Mouse (Mus musculus): Measurements from ENCODE around the gene Skap2.
A peak's percentile ranks its signal among the peaks of the same experiment; 100 is the strongest.

Gene Skap2

DNA sequence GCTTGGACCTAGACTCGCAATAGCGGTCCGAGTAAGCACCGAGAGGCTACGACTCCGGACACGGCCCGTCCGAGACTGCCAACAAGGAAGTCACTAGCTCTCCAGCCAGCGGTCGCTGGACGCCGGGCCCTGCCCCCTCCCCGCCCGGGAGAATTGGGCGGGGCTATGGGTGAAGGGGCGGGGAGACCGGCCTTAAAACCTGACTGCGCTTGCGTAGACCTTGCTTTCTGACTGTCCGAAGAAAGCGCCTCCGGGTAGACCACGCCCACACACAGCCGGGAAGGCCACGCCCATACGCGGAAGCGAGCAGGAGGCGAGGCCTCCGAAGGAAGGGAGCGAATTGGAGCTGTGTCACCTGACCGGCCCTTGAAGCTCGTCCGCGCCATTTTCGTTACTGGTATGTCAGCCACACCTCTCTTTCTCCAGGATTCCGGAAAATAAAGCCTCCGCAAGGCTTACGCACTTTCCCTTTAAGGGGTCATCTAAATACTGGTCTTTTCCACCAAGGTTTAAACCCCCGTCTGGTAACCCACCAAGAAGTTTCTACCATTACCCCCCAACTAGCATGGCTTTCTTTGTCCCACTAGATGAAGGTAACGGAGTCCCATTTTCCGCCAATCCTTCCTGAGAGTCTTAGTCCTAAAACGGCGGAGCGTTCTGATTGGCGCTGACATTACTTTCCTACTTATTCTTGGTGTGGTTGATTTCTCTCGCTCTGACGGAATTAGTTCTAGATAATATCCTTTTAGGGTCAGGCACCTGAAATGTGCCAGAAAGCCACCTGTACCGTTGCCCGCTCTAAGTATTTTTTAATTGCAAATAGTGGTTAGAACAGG, at the start of gene Skap2:
Skap2 (minus strand) TSS at position 141 of the 836 bp plus-strand sequence.
- peak; percentile 99 for DNase-seq (ENCODE audit: low spot score)

DNA sequence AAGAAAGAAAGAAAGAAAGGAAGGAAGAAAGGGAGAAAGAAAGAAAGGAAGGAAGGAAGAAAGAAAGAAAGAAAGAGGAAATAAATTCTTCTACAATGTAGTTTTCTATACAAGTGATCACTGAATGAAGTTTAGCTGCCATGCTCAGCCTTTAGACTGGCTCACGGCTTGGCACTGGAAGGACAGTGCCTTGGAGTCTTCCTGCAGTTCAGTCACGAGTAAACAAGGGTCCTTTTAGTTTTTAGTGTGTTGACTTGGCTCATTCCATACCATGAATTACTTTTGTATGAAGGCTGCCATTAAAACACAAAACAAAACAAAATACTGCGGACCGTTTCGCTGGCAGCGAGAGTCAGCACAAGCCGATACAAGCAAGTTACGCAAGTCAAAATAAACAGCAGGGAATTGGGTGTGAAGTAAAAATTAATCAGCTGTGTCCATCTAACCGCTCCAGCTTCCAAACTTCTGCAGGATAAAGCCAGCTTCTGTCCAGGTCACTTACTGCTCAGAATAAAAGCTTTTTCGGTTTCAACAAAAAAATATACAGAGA, 46.6 kb upstream of the Skap2 start:
- DNase-seq (ENCODE audit: low spot score): no peak

DNA sequence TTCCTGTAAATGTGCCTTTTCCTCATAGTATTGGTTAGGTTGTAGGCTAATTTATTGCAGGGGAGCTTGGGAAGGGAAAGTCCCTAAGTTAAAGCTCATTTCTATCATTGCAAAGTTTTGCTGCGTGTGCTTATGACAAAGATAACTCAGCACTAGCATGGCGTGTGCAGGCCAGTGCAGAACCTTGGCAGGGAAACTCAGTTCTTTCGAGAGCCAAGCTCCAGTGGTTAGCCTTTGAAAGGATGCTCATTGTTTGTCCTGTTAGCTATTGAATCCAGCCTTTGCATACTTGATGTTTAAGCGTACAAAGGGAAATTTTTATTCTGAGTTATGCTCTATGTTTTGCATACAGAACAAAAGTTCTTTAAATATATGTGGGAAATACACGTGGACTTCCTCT, 45.8 kb upstream of the Skap2 start:
- DNase-seq (ENCODE audit: low spot score): no peak

DNA sequence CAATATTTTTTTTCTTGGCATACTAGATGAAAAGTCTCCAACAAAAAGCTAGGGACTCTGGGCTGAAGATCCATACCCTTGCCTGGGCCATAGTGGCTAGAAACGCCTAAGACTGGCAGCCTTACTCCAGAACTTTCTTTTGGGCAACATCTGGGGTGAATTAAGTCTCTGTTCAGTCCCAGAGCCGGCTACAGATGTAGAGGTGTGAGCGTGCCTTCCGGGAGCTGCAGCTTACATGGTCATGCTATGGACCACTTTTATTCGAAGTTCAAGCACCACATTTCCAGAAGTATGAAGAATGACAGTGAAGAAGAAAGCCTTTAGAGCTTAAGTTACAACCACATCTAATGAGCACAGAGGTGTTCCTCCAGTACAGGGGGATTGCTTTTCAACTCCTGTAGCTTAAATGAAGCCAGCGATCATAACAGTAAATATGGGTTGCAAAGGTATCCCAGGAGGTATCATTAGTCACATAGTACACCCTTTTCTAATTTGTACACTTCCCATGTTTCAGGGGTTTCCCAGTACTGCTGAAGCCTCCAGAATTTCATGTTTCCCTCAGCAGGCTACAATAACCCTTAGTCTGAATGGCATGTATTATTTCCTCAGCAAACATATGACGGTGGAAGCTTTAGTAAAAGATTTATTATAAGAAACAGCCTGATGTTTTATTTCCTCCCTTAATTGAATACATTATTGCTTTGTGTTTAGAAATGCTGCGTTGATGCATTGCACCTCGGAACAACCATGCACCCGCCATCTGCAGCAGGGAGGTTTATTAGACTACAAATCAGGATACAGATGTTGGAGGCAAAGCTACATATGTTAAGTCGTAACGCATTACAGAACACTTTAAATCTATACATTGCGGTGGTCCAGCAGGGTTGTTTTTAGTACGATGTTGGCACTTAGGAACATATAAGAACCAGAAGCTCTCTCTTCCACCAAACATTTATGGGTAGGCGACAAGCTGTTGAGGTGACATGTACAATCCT, 41.5 kb upstream of the Skap2 start:
- peak; percentile 35 for DNase-seq (ENCODE audit: low spot score)

DNA sequence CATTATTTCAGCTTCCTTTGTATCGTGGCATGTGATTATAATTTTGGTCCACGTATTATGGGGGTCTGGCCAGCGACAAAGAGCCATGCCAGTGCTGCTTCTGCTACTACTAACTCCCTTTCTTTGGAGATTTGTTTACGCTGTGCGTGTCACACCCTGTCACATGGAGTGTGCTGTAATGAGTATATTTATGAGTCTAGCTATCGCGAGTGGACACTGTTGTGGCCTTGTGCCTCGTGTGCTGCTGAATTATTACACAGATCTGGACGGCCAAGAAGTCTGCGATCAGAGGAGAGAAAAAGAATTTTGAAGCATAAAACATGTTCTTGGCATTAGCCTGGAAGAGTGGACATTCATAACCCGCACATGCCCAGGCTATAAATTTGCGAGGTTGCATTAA, 37.7 kb upstream of the Skap2 start:
- DNase-seq (ENCODE audit: low spot score): no peak

DNA sequence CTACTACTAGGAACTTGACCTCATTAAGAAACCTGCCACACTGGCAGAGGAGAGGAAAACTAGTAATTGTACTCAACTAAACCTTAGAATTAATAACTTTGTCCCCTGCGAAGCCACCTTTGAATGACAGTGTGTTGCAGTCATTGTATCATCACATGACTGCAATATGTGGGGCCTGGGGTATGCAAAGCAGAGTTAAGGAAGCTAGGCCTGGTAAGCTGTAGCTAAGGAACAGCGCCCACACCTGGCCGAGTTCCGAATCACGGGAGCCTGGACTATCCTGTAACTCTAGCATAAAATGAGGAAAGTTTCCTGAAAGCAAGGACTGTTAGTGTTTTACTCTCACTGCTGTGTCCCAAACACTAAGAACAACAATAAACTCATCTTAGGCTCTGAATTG, 33.2 kb upstream of the Skap2 start:
- peak; percentile 39 for DNase-seq (ENCODE audit: low spot score)

DNA sequence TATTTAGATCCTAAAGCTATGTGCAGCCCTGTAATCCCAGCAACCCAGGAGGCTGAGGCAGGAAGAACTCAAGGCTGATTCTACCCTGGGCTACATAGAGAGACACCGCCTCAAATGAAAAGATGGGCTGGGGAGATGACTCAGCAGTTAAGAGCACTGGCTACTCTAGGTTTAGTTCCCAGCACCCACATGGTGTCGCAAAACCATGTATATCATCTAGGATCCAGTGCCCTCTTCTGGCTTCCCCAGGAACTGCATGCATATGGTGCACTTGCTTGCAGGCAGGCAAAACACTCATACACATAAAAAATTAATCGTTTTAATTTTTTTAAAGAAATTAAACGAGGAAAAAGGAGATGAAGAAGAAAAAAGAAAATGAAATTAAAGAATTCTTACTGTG, 23.7 kb upstream of the Skap2 start:
- DNase-seq (ENCODE audit: low spot score): no peak

- DNase-seq (ENCODE audit: low spot score): no peak
Observed at GRCm38 (mm10) chr6:52031181-52031580, 18.8 kb upstream of the Skap2 start.

- no peak for DNase-seq (ENCODE audit: low spot score)
Observed at GRCm38 (mm10) chr6:52028131-52028530, 15.8 kb upstream of the Skap2 start.

DNA sequence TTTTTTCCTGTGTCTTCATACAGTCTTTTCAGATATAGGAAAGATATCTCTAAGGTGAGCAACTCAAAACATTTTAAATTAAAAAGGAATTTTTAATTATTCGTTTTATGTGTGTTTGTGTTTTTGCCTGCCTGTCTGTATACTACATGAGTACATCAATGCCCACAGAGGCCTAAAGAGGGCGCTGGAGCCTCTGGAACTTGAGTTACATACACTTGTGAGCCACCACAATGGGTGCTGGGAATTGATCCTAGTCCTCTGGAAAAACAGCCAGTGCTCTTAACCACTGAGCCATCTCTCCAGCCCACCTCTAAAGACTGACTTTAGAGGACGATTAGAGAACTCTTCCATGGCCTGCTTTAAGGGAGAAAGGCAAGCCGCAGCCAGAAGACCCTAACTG, 14.8 kb upstream of the Skap2 start:
- DNase-seq (ENCODE audit: low spot score): no peak

GRCm38 (mm10) chr6:52026281-52026680, 13.9 kb upstream of the Skap2 start:
- DNase-seq (ENCODE audit: low spot score): no peak

GRCm38 (mm10) chr6:52024730-52025129, 12.4 kb upstream of the Skap2 start:
- no peak for DNase-seq (ENCODE audit: low spot score)

- no peak for DNase-seq (ENCODE audit: low spot score)
Observed at GRCm38 (mm10) chr6:52022363-52022762, 10.0 kb upstream of the Skap2 start.

DNA sequence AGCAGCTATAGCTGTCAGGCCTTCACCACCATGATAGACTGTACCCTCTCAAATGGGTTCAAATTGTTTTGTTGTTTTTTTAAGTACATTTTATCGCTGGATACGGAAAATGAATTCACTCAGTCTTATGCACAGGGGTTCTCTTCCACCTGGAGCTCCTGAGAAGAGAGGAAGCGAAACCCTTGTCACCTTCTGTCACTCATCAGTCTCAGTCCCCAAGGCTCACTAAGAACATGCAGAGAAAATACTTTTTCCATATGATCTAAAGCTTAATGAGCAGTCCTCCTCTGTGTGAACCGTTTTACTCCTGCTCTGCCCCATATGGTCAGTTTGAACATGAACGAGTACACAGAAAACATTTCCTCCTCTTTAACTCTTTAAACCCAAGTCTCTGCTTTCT, 7.9 kb upstream of the Skap2 start:
- no peak for DNase-seq (ENCODE audit: low spot score)

GRCm38 (mm10) chr6:52013245-52013945, 1.0 kb upstream of the Skap2 start:
- no peak for DNase-seq (ENCODE audit: low spot score)

GRCm38 (mm10) chr6:52011559-52012408, 565 bp downstream of the Skap2 start:
- DNase-seq (ENCODE audit: low spot score): peak; percentile 73

DNA sequence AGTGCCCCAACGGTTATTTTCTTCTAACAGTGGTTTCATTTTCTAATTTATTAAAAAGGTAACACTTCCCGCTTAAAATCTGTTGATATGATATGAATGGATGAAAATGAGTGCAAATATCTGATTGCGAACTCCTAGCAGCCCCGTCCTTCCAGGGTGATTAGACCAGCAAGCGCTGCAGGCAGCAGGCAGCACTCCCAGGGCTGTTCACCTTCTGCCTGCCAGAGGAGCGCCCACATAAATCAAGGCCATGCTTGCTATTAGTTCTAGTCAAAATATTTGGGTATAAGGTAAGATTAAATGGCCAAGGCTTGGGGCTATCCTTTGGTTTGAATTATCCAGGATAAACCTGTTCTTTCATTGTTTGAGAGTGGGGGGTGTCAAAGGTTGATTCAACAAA, 3.0 kb downstream of the Skap2 start:
- DNase-seq (ENCODE audit: low spot score): peak; percentile 45

GRCm38 (mm10) chr6:52008757-52009156, 3.6 kb downstream of the Skap2 start:
- DNase-seq (ENCODE audit: low spot score): peak; percentile 17

DNA sequence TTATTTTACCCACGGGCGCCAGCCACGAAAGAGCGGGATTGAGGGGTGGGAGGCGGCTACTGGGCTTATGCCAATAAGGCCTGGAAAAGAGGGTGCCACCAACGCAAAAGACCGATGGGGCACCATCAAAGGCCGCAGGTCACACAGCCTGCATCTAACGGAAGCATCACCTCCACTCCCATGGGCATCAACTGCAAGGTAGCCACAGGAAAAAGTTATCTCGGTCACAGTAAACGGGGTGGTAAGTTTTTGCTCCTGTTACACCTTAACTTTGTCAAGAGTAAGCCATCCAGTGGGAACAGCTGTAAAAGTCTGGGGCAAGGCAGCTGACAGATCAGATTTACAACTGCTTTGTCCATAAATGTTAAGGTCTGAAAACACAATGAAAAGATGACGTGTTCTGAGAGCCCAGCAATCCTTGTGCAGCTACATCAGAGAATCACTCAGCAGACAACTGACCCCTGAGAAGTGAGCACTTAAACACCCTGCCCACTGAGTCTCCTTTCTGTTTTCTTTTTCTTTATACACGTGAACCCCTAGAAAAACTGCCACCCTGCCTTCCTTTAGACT, 5.6 kb downstream of the Skap2 start:
- peak; percentile 70 for DNase-seq (ENCODE audit: low spot score)

DNA sequence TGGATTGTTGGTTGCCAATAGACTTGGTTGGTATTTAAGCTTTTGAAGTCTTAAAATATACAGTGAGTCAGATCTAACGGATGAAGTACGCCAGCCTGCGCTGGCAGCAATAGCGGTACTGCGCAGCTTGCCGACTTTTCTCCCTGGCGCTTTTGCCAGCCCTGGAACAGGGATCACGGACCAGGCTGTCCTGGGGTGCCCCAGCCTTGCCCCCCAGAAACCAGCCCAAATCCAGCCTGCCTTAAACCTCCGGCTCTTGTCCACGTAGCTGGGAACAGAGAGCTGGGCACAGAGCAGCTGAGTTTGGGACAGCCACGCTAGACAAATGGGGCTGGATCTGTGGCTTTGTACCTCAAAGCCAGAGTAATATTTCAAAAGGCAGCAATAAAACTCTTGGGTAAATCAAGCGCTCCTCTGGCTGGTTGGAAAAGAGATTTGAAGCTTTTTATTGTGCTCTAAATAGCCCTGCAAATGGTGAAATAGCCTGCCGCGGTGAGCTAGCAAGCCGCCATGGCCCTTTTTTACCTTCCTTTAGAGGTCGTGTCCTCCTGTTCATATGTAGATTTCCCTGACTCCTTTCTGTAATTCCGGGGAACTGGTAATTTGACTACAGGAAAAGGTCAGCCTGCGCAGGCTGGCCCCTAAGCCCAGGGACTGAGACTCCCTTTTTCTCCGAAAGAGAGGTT, 6.2 kb downstream of the Skap2 start:
- DNase-seq (ENCODE audit: low spot score): peak; percentile 58
